7 mouse cellular contexts compared by ENCODE assay signal in the genomic region with DNA sequence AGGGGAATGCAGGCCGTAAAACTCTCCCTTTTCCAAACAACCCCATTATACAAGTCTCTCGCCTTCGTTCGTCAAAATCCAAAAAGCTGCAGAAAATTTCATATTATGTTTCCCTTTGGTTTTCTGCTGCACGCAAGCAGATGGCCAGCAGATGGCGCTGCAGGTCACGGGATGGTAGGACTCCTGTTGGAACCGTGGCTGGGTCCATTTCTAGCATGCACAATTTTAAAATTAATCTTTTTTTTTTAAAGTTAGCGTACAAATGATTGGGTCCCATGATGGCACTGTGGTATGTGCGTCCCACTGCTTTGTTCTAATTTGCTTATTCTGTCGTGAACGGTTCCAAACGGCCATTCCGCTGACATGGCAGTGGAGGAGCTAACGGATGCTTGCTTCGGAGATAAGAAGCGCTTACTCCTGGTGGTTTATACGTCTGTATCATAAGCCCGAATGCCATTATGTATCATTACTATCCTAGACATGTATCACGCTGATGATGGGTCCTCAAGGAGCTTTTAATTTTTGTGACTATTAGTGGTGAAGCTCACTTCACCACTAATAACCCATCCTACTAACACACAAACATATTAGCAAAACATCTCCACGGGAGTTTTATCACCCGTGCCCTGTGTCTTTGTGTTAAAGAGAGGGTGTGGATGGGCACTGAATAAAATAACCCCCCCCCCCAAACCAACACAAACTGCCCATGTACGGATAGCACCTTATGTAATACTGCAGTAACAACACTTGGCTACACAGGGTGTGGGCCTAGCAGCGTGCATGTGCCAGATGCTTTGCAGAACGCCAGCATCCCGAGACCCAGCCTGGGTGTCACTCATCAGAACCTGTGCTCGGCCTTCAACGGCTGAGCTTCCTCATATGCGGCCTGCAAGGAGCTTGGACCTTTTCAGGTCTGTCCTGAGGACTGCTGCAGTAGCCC.
DNase-seq lines count a peak whose midpoint lies in the region; ATAC-seq and TF ChIP-seq lines count a peak whose summit lies in the region.

No protein-coding gene starts in this region.

- H3K27ac ChIP-seq in thymus, adult 2 months (ENCODE audit: control insufficient read depth, insufficient read depth, low read length), result no peak overlapping the region

- H3K4me3 ChIP-seq in thymus, adult 2 months (ENCODE audit: control insufficient read depth, insufficient read depth, low read length), result no peak overlapping the region

- peak; percentile 61; the same call in 1 of the 2 replicates for TF ChIP-seq CTCF in thymus, adult 2 months (IDR thresholded peaks at IDR 0.05; ENCODE audit: borderline replicate concordance, control insufficient read depth, extremely low read depth, insufficient read depth, low read length, poor library complexity)

- no peak for TF ChIP-seq POLR2A in thymus, adult 2 months (IDR thresholded peaks at IDR 0.05; ENCODE audit: control insufficient read depth, extremely low read depth, insufficient read depth, low read length, poor library complexity)

- no peaks in the 10 kb centered on the region for H3K4me1 ChIP-seq in thymus, adult 2 months (replicated peaks; ENCODE audit: control insufficient read depth, insufficient read depth, low read length)

- peak; percentile 81 for ATAC-seq in frontal cortex, adult (ENCODE audit: low TSS enrichment)

- H3K36me3 ChIP-seq in thymus, adult 2 months (ENCODE audit: control insufficient read depth, insufficient read depth, low read length), result no peaks in the 10 kb centered on the region

- DNase-seq in thymus, adult 2 months, result no peak
- DNase-seq in thymus, adult 18-20 months, result no peak
- DNase-seq in c-Kit-positive CD71-positive TER-119-positive erythroid progenitor cells, embryonic 14.5 days (ENCODE audit: low spot score), result peak; percentile 14
- DNase-seq in layer of hippocampus, adult 9-10 months (ENCODE audit: low spot score), result peak; percentile 20
- peak; percentile 36 to 63 for DNase-seq in lung, postnatal 4 days
- DNase-seq in right cerebral cortex, postnatal 4 days, result peak; percentile 94

- H3K27me3 ChIP-seq in thymus, adult 2 months (ENCODE audit: control insufficient read depth, insufficient read depth, low read length), result no peaks in the 10 kb centered on the region

- WGBS in thymus, adult 2 months, result 73% methylated on average over 29 of the region's 29 CpGs

Comparison
In these comparisons a context has a peak if more than half of its experiments do, and no peak if none do; other contexts are left out.
1. DNase-seq: peak in c-Kit-positive CD71-positive TER-119-positive erythroid progenitor cells, embryonic 14.5 days (single experiment), layer of hippocampus, adult 9-10 months (single experiment), lung, postnatal 4 days (2 of 2) and right cerebral cortex, postnatal 4 days (single experiment); none in thymus, adult 2 months (single experiment) and thymus, adult 18-20 months (0 of 2).